Mouse (Mus musculus) kidney, postnatal 0 days (tissue): ENCODE data around the gene Ngfr. TPM values are rescaled to one million over a fixed set of nuclear protein-coding genes. Genes with fewer than 3 reads are reported as not detected.
"Not testable (repeated sequence)": the region's sequence is repeated elsewhere in the genome, so short reads cannot be mapped to it uniquely, and the experiment has no call there.

Experiments used
- ATAC-seq: fragments of 200-750 bp; cut with Nextera tagmentation; replicated peaks from 2 replicates; pipeline ENCODE4 v1.8.0; 2017; ENCODE audit warnings: low read depth, moderate number of reproducible peaks, moderate TSS enrichment, moderate library complexity; ENCODE audit not compliant: low FRiP score
- DNase-seq: peaks from one replicate; pipeline ENCODE4 v3.0.0-alpha.2; 2016; ENCODE audit warnings: low spot score
- H3K27ac ChIP-seq: fragments of 300-500 bp; sonication (generic); 2 replicates; pipeline ENCODE4 v1.5.1; 2014; ENCODE audit warnings: mild to moderate bottlenecking
- H3K27me3 ChIP-seq: fragments of 300-500 bp; sonication (generic); 2 replicates; pipeline ENCODE4 v1.6.1; 2014; ENCODE audit warnings: low read length, mixed read lengths; ENCODE audit not compliant: insufficient read depth
- H3K36me3 ChIP-seq: fragments of 300-500 bp; sonication (generic); 2 replicates; pipeline ENCODE4 v1.6.1; 2014; ENCODE audit warnings: low read length, mixed read lengths; ENCODE audit not compliant: insufficient read depth
- H3K4me1 ChIP-seq: fragments of 300-500 bp; sonication (generic); replicated peaks from 2 replicates; pipeline ENCODE4 v1.6.1; 2014; ENCODE audit warnings: antibody characterized with exemption, low read length, mixed read lengths; ENCODE audit not compliant: insufficient read depth
- H3K4me2 ChIP-seq: fragments of 300-500 bp; sonication (generic); 2 replicates; pipeline ENCODE4 v1.6.1; 2014; ENCODE audit warnings: mild to moderate bottlenecking, low read length, moderate library complexity, mixed read lengths
- H3K4me3 ChIP-seq: fragments of 300-500 bp; sonication (generic); replicated peaks from 2 replicates; pipeline ENCODE4 v1.5.1; 2014; ENCODE audit warnings: low read depth, low read length
- H3K9ac ChIP-seq: fragments of 300-500 bp; sonication (generic); 2 replicates; pipeline ENCODE4 v1.6.1; 2014; ENCODE audit warnings: low read depth, low read length
- H3K9me3 ChIP-seq: fragments of 300-500 bp; sonication (generic); replicated peaks from 2 replicates; pipeline ENCODE4 v1.6.1; 2016; ENCODE audit warnings: low read length, inconsistent platforms, mixed read lengths
- CTCF ChIP-seq: IDR thresholded peaks from 2 replicates; pipeline ENCODE4 v1.5.1; 2016; ENCODE audit warnings: antibody characterized with exemption, low read depth, mild to moderate bottlenecking, moderate library complexity
- WGBS: fragments of 180-500 bp; shearing (Covaris S2); extraction: QIAGEN DNeasy Blood & Tissue Kit; methylation state at CpG from one replicate; pipeline ENCODE4 v1.1.7; 2014; 5-methylcytosine and 5-hydroxymethylcytosine counted together
- polyA plus RNA-seq: library from polyadenylated mRNA; unstranded; fragments of >200 nt; fragmentation: Nextera tagmentation; extraction: Ambion mirVana; gene quantifications from 2 replicates; pipeline ENCODE4 v1.2.1, GENCODE M21; 2015

Gene Ngfr
- polyA plus RNA-seq, 1 experiment from 2014 or later = 6.2 TPM

- TF ChIP-seq CTCF = no peak
- WGBS = 81% methylated on average over 8 of the region's 8 CpGs
- DNase-seq = no peak
Measured at GRCm38 (mm10) chr11:95614739-95615138, 27.2 kb upstream of the Ngfr start.

GRCm38 (mm10) chr11:95611283-95611682, 23.7 kb upstream of the Ngfr start:
- no peak for TF ChIP-seq CTCF
- no peak overlapping the region for H3K27ac ChIP-seq
- ATAC-seq = no peak
- no peak for DNase-seq
- no peak overlapping the region for H3K4me2 ChIP-seq
- WGBS = 21% methylated on average over 4 of the region's 4 CpGs
- no peaks in the 10 kb centered on the region for H3K27me3 ChIP-seq
- H3K9ac ChIP-seq = no peak overlapping the region
- no peak overlapping the region for H3K4me3 ChIP-seq
- H3K4me1 ChIP-seq = peaks cover 15% of the 10 kb centered on the region
- H3K36me3 ChIP-seq = no peaks in the 10 kb centered on the region
- no peaks in the 10 kb centered on the region for H3K9me3 ChIP-seq

More at GRCm38 (mm10) chr11:95614739-95615138, 27.2 kb upstream of the Ngfr start:
- no peak overlapping the region for H3K4me2 ChIP-seq
- no peaks in the 10 kb centered on the region for H3K9me3 ChIP-seq
- H3K4me3 ChIP-seq = no peak overlapping the region
- H3K27ac ChIP-seq = no peak overlapping the region
- no peak for ATAC-seq
- no peak overlapping the region for H3K9ac ChIP-seq
- no peaks in the 10 kb centered on the region for H3K36me3 ChIP-seq
- peaks cover 15% of the 10 kb centered on the region for H3K4me1 ChIP-seq
- H3K27me3 ChIP-seq = no peaks in the 10 kb centered on the region

- no peak overlapping the region for H3K9ac ChIP-seq
- H3K4me1 ChIP-seq = peaks cover 15% of the 10 kb centered on the region
- H3K27ac ChIP-seq = no peak overlapping the region
- peak overlapping the region; percentile 52 for H3K4me2 ChIP-seq
- ATAC-seq (no peak), DNase-seq (no peak)
- H3K9me3 ChIP-seq = no peaks in the 10 kb centered on the region
- H3K4me3 ChIP-seq = peak overlapping the region; percentile 18
- H3K27me3 ChIP-seq = no peaks in the 10 kb centered on the region
- no peak for TF ChIP-seq CTCF
- WGBS = 18% methylated on average over 15 of the region's 15 CpGs
- no peaks in the 10 kb centered on the region for H3K36me3 ChIP-seq
Measured at GRCm38 (mm10) chr11:95610391-95610902, 22.9 kb upstream of the Ngfr start.

- H3K9ac ChIP-seq = no peak overlapping the region
- no peak for ATAC-seq
Measured at GRCm38 (mm10) chr11:95609924-95610323, 22.4 kb upstream of the Ngfr start.

GRCm38 (mm10) chr11:95607286-95607685, 19.8 kb upstream of the Ngfr start:
- H3K9me3 ChIP-seq, H3K4me3 ChIP-seq, H3K27me3 ChIP-seq, ATAC-seq, H3K9ac ChIP-seq, H3K36me3 ChIP-seq, H3K4me2 ChIP-seq, DNase-seq, H3K27ac ChIP-seq: not testable (repeated sequence)
- H3K4me1 ChIP-seq = peaks cover 15% of the 10 kb centered on the region
- 91% methylated on average over 4 of the region's 5 CpGs for WGBS

More at GRCm38 (mm10) chr11:95609924-95610323, 22.4 kb upstream of the Ngfr start:
- Histone ChIP-seq H3K9me3 (no peaks in the 10 kb centered on the region), H3K4me1 (peaks cover 15% of the 10 kb centered on the region), H3K4me3 (peak overlapping the region; percentile 18; the same call in 1 of the 2 replicates), H3K27me3 (no peaks in the 10 kb centered on the region), H3K4me2 (peak overlapping the region; percentile 52), H3K36me3 (no peaks in the 10 kb centered on the region), H3K27ac (no peak overlapping the region)
- whole genome bisulfite sequencing = 39% methylated on average over 8 of the region's 8 CpGs
- DNase-seq = no peak
- no peak for TF ChIP-seq CTCF

- Histone ChIP-seq H3K36me3 (no peaks in the 10 kb centered on the region), H3K4me3 (no peak overlapping the region), H3K27me3 (no peaks in the 10 kb centered on the region), H3K4me2 (no peak overlapping the region), H3K9ac (no peak overlapping the region), H3K4me1 (peaks cover 7% of the 10 kb centered on the region), H3K9me3 (no peaks in the 10 kb centered on the region), H3K27ac (no peak overlapping the region)
- DNase-seq = no peak
- ATAC-seq = no peak
- TF ChIP-seq CTCF = no peak
- WGBS = 20% methylated on average over 14 of the region's 14 CpGs
Measured at GRCm38 (mm10) chr11:95598214-95599062, 10.9 kb upstream of the Ngfr start.
